Mouse (Mus musculus) forebrain, embryonic 10.5 days (tissue): ENCODE results near the gene Stxbp5. TPM values are rescaled to one million over a fixed set of nuclear protein-coding genes. Genes with fewer than 3 reads are reported as not detected.
A peak's percentile ranks its signal among the peaks of the same experiment; 100 is the strongest.

Experiments
- DNase-seq: peaks from one replicate; pipeline ENCODE4 v3.0.0-alpha.2; 2017; ENCODE audit warnings: low spot score; ENCODE audit errors: extremely low spot score
- H3K27ac ChIP-seq: fragments of 300-500 bp; sonication (generic); 2 replicates; pipeline ENCODE4 v1.5.1; 2016; ENCODE audit warnings: mild to moderate bottlenecking
- H3K27me3 ChIP-seq: fragments of 300-500 bp; sonication (generic); 2 replicates; pipeline ENCODE4 v1.6.1; 2016; ENCODE audit warnings: mild to moderate bottlenecking; ENCODE audit not compliant: poor library complexity, severe bottlenecking
- H3K36me3 ChIP-seq: fragments of 300-500 bp; sonication (generic); replicated peaks from 2 replicates; pipeline ENCODE4 v1.6.1; 2016; ENCODE audit warnings: mild to moderate bottlenecking, moderate library complexity
- H3K4me1 ChIP-seq: fragments of 300-500 bp; sonication (generic); 2 replicates; pipeline ENCODE4 v1.6.1; 2016
- H3K4me3 ChIP-seq: fragments of 300-500 bp; sonication (generic); 2 replicates; pipeline ENCODE4 v1.5.1; 2016; ENCODE audit warnings: mild to moderate bottlenecking, moderate library complexity
- H3K9me3 ChIP-seq: fragments of 300-500 bp; sonication (generic); 2 replicates; pipeline ENCODE4 v1.6.1; 2016; ENCODE audit warnings: mild to moderate bottlenecking, moderate library complexity
- WGBS: fragments of 180-500 bp; shearing (Covaris S2); methylation state at CpG from one replicate; pipeline ENCODE4 v1.1.7; 2016; 5-methylcytosine and 5-hydroxymethylcytosine counted together
- polyA plus RNA-seq: library from polyadenylated mRNA; unstranded; fragments of >200 nt; fragmentation: Nextera tagmentation; extraction: Ambion mirVana; gene quantifications from 2 replicates; pipeline ENCODE4 v1.2.1, GENCODE M21; 2016

The Stxbp5 gene
- polyA plus RNA-seq, 1 experiment from 2014 or later, result 4.2 TPM

GRCm38 (mm10) chr10:9786461-9786860, 114.4 kb downstream of the Stxbp5 start:
- Histone ChIP-seq H3K4me1 (no peaks in the 10 kb centered on the region), H3K36me3 (peaks cover 8% of the 10 kb centered on the region; the same call in 1 of the 2 replicates), H3K27me3 (no peaks in the 10 kb centered on the region), H3K27ac (no peak overlapping the region), H3K4me3 (no peak overlapping the region), H3K9me3 (no peaks in the 10 kb centered on the region)
- no peak for DNase-seq
- 94% methylated on average over 11 of the region's 11 CpGs for WGBS

- H3K9me3 ChIP-seq, result no peaks in the 10 kb centered on the region
- H3K4me1 ChIP-seq, result no peaks in the 10 kb centered on the region
- peaks cover 4% of the 10 kb centered on the region; the same call in 1 of the 2 replicates for H3K36me3 ChIP-seq
- no peak overlapping the region for H3K4me3 ChIP-seq
- H3K27ac ChIP-seq, result no peak overlapping the region
- H3K27me3 ChIP-seq, result no peaks in the 10 kb centered on the region
- no peak for DNase-seq
- WGBS, result 92% methylated on average over 6 of the region's 6 CpGs
Observed at GRCm38 (mm10) chr10:9785651-9786050, 115.2 kb downstream of the Stxbp5 start.

DNA sequence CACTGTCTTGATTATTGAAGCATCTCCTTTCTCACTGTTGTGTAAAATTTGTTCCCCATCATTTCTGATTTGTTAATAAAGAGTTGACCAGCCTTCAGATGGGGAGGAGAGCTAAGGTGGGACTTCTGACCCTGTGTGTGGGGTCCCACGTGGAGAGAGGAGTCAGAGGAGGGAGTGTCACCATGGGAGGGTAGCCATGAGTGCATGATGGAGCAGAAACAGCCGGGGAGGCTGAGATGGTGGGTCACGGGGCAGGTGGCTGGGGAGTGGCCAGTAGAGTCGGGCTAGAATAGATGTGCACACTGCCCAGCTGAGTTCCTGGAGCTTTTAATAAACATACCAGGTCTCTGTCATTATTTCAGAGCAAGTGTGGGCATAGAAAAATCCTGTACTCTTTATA, 121.0 kb downstream of the Stxbp5 start:
- no peaks in the 10 kb centered on the region for H3K36me3 ChIP-seq
- no peak for DNase-seq
- no peaks in the 10 kb centered on the region for H3K27me3 ChIP-seq
- WGBS, result 75% methylated on average over 4 of the region's 4 CpGs
- H3K4me3 ChIP-seq, result no peak overlapping the region
- no peaks in the 10 kb centered on the region for H3K9me3 ChIP-seq
- H3K27ac ChIP-seq, result no peak overlapping the region
- H3K4me1 ChIP-seq, result no peaks in the 10 kb centered on the region

DNA sequence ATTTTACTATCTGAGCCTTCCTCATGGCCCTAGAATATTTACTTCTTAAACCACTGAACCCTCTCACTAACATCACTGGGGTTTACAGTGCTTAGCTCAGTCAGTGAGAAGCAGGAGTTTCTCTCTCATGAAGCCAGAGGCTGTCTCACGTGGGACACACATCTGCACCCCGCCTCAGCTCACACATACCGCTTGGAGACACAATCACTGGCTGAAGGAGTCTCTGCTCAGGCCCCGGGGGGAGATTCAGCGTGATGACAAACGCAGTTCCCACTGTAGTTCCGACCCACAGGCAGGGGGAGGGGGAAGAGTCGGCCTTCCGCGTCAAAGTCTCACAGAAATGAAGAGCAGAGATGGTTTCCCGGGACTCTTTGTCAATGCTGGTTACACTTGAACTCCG, 130.6 kb downstream of the Stxbp5 start:
- 87% methylated on average over 12 of the region's 12 CpGs for WGBS
- no peak for DNase-seq
- H3K4me1 ChIP-seq, result no peaks in the 10 kb centered on the region
- no peaks in the 10 kb centered on the region for H3K27me3 ChIP-seq
- no peak overlapping the region for H3K27ac ChIP-seq
- H3K36me3 ChIP-seq, result peaks cover 31% of the 10 kb centered on the region
- no peak overlapping the region for H3K4me3 ChIP-seq
- H3K9me3 ChIP-seq, result no peaks in the 10 kb centered on the region

DNA sequence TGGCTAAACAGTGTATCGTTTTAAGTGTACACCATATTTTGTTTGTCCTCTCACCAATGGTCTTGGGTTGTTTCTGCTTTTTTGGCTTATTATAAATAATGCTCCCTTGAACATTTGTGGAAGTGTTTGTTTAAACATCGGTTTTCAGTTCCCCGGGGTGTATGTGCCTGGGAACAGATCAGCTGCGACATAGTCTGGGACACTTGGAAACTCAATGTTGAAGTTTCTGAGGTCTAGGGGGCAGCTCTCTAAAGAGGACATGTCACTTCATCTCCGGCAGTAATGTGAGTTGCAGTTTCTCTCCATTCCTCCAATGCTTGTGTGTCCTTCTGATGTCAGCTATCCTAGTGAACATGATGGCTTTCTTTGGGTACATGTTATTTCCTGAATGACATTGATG, 137.0 kb downstream of the Stxbp5 start:
- Histone ChIP-seq H3K9me3 (no peaks in the 10 kb centered on the region), H3K4me1 (no peaks in the 10 kb centered on the region), H3K27me3 (no peaks in the 10 kb centered on the region), H3K27ac (no peak overlapping the region), H3K4me3 (no peak overlapping the region), H3K36me3 (peaks cover 31% of the 10 kb centered on the region)
- no peak for DNase-seq
- WGBS, result 95% methylated on average over 5 of the region's 5 CpGs

DNA sequence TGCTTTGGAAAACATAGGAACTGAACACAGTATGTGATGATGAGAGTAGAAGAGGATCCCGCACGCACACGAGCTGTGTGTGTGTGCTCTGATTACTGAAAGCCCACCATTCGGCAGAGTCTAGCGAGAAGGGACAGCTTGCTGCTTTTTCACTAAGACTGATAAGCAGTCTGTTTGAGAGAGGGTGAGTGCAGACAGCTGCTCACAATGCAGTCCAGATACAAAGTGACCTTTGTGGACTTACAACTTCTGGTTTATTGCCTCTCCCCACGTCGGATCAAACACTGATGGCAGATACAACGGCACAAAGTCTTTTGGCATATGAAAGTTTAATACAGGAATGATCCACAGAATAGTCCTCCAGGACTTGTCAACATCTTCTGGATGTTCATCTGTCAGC, 140.6 kb downstream of the Stxbp5 start:
- no peaks in the 10 kb centered on the region for H3K27me3 ChIP-seq

GRCm38 (mm10) chr10:9756546-9756945, 144.3 kb downstream of the Stxbp5 start:
- 84% methylated on average over 6 of the region's 6 CpGs for WGBS
- H3K27ac ChIP-seq, result no peak overlapping the region
- peaks cover 13% of the 10 kb centered on the region for H3K36me3 ChIP-seq
- H3K27me3 ChIP-seq, result no peaks in the 10 kb centered on the region
- H3K4me3 ChIP-seq, result no peak overlapping the region
- DNase-seq, result no peak
- H3K4me1 ChIP-seq, result no peaks in the 10 kb centered on the region
- H3K9me3 ChIP-seq, result no peaks in the 10 kb centered on the region

More for the DNA sequence above, 140.6 kb downstream of the Stxbp5 start:
- no peaks in the 10 kb centered on the region for H3K9me3 ChIP-seq
- no peak overlapping the region for H3K4me3 ChIP-seq
- H3K27ac ChIP-seq, result no peak overlapping the region
- WGBS, result 92% methylated on average over 8 of the region's 8 CpGs
- peaks cover 23% of the 10 kb centered on the region for H3K36me3 ChIP-seq
- no peaks in the 10 kb centered on the region for H3K4me1 ChIP-seq
- no peak for DNase-seq

DNA sequence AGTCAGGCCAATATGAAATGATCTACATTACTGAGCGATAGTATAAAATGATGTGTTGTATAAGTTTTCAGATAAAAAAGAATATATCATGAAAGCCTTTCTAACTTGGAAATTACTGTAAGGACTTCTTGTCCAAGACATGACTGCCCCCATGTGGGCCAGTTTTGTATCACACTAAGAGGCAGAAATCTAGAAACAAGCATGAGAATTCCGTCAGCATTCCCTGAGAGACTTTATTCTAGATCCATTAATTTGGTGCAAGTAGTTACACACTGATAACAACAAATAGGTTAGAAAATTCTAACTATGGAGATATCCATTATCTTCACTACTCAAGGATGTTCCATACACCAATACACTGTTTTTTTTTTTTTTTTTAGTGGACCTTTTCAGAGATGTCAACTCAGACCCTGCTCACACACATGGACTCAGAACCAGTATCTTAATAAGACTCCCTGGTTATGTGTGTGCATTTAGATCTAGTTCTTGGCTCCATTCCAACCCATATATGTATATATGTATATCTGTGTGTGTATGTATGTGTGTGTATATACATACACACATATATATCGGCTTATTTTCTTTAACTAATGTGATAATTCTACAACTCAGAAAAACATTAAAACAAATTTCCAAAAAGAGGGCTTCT, 145.9 kb downstream of the Stxbp5 start:
- H3K4me3 ChIP-seq, result no peak overlapping the region
- peaks cover 3% of the 10 kb centered on the region for H3K36me3 ChIP-seq
- H3K27ac ChIP-seq, result no peak overlapping the region
- DNase-seq, result peak; percentile 45
- H3K27me3 ChIP-seq, result no peaks in the 10 kb centered on the region
- H3K9me3 ChIP-seq, result no peaks in the 10 kb centered on the region
- WGBS, result 54% methylated on average over 3 of the region's 3 CpGs
- H3K4me1 ChIP-seq, result no peaks in the 10 kb centered on the region

GRCm38 (mm10) chr10:9733861-9734260, 167.0 kb downstream of the Stxbp5 start:
- no peak for DNase-seq
- H3K9me3 ChIP-seq, result no peaks in the 10 kb centered on the region
- H3K27ac ChIP-seq, result no peak overlapping the region
- 80% methylated on average over 3 of the region's 3 CpGs for WGBS
- H3K4me1 ChIP-seq, result peaks cover 7% of the 10 kb centered on the region
- H3K27me3 ChIP-seq, result no peaks in the 10 kb centered on the region
- no peak overlapping the region for H3K4me3 ChIP-seq
- no peaks in the 10 kb centered on the region for H3K36me3 ChIP-seq

DNA sequence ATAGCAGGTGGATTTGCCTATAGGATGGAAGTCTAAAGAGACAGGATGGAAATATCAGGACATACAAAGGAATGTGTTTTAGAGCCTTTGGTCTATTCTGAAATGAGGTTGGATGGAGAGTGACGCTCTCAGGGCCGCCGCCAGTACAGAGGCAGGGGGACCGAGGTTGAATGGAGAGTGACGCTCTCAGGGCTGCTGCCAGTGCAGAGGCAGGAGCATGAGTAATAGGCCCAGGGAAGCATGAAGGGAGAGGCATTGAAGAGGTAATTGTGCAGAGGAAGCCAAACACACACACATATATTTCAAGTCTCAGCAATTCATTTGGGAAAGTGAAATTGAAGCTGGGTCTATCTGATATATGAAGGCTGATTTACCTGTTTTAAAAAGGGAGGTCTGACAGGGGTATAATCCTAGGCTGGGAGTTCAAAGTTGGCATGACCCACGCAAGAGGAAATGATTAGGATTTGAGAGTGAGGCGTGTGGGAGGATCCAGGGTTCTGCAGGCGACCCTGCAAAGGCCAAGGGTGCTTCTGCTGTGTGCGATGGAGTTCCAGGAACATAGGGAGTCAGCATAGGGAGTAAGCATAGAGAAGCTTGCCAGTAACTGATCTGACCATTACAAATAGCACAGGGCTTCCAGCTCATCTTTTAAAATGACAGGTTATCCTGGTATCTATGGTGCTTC, 168.7 kb downstream of the Stxbp5 start:
- Histone ChIP-seq H3K36me3 (no peaks in the 10 kb centered on the region), H3K4me1 (peaks cover 7% of the 10 kb centered on the region)
- 79% methylated on average over 9 of the region's 9 CpGs for WGBS

GRCm38 (mm10) chr10:9722519-9723303, 178.2 kb downstream of the Stxbp5 start:
- Histone ChIP-seq H3K27me3 (no peaks in the 10 kb centered on the region), H3K36me3 (no peaks in the 10 kb centered on the region), H3K9me3 (no peaks in the 10 kb centered on the region), H3K4me1 (no peaks in the 10 kb centered on the region), H3K4me3 (no peak overlapping the region), H3K27ac (no peak overlapping the region)
- DNase-seq, result no peak
- WGBS, result 80% methylated on average over 8 of the region's 11 CpGs

More for the DNA sequence above, 168.7 kb downstream of the Stxbp5 start:
- Histone ChIP-seq H3K4me3 (no peak overlapping the region), H3K9me3 (no peaks in the 10 kb centered on the region), H3K27me3 (no peaks in the 10 kb centered on the region), H3K27ac (no peak overlapping the region)
- no peak for DNase-seq

GRCm38 (mm10) chr10:9720027-9720426, 180.9 kb downstream of the Stxbp5 start:
- no peak overlapping the region for H3K27ac ChIP-seq
- no peaks in the 10 kb centered on the region for H3K36me3 ChIP-seq
- H3K4me3 ChIP-seq, result no peak overlapping the region
- no peaks in the 10 kb centered on the region for H3K4me1 ChIP-seq
- H3K9me3 ChIP-seq, result no peaks in the 10 kb centered on the region
- no peaks in the 10 kb centered on the region for H3K27me3 ChIP-seq
- 86% methylated on average over 5 of the region's 5 CpGs for WGBS
- DNase-seq, result no peak

DNA sequence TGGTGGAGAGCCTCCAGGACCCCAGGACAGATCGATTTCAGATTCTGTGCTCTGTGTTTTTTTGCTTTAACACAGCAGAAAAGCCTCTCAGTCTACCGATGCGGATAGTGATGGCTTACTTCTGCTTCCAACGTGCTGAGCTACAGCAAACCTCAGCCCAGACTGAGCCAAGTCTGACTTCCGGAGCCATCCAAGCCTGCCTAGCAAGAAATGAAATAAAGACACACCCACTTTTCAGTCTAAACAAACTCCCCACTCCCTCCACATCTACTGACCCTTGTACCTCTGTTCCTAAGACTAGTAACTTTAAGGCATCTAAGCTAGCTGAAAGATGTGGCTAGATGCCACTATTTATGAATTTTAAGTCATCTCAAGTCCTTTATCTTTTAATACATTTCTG, 182.8 kb downstream of the Stxbp5 start:
- Histone ChIP-seq H3K9me3 (no peaks in the 10 kb centered on the region), H3K36me3 (no peaks in the 10 kb centered on the region), H3K27ac (no peak overlapping the region), H3K27me3 (no peaks in the 10 kb centered on the region), H3K4me3 (no peak overlapping the region), H3K4me1 (no peaks in the 10 kb centered on the region)
- WGBS, result 86% methylated on average over 5 of the region's 5 CpGs
- DNase-seq, result no peak
